Mouse (Mus musculus): ENCODE results near the gene Gm42957. TPM values are rescaled to one million over a fixed set of nuclear protein-coding genes. Genes with fewer than 3 reads are reported as not detected.
A peak's percentile ranks its signal among the peaks of the same experiment; 100 is the strongest.

Gene Gm42957
- total and polyA plus RNA-seq, 3 experiments: 0.08 to 0.11 TPM; not detected in 1

- Histone ChIP-seq H3K27me3 (replicated peaks) (no peaks in the 10 kb centered on the region), H3K79me2 (replicated peaks; ENCODE audit: control insufficient read depth, extremely low read depth, insufficient read depth, poor library complexity, severe bottlenecking) (no peaks in the 10 kb centered on the region), H3K4me2 (ENCODE audit: insufficient read depth, low read depth, poor library complexity, severe bottlenecking) (no peak overlapping the region), H3K4me3 (replicated peaks in 1 of 3; ENCODE audit: low read depth in 2 of 3, low read length in 2 of 3, poor library complexity in 1 of 3) (no peak overlapping the region), H3K9ac (ENCODE audit: insufficient read depth, low read depth) (0 out of 2 replicates have a peak overlapping the region, but pooled peaks have one; percentile 5), H3K9me3 (replicated peaks; ENCODE audit: low read length) (no peaks in the 10 kb centered on the region), H3K4me1 (ENCODE audit: control insufficient read depth in 1 of 2, insufficient read depth in 2 of 2) (peaks cover 11 to 29% of the 10 kb centered on the region in 2 experiments), H3K27ac (ENCODE audit: insufficient read depth, low read depth) (peak overlapping the region; percentile 12; the same call in 1 of the 2 replicates), H3K36me3 (replicated peaks in 1 of 2; ENCODE audit: control insufficient read depth in 1 of 2, insufficient read depth in 1 of 2, low read length in 1 of 2) (peaks cover 10 to 34% of the 10 kb centered on the region in 2 experiments)
- dilution Hi-C loops (cut with MboI; ENCODE audit: extremely low pct_ligation_motif_present, extremely low pct_unique_long_range_greater_than_20kb, low sequenced_read_pairs) (no loop called here), in situ Hi-C loops (cut with MboI; ENCODE audit: low pct_ligation_motif_present, low pct_unique_long_range_greater_than_20kb, low sequenced_read_pairs) (loop anchor here (5.0 kb wide), 1 partner anchor 46 kb away; the partner anchor contains the start of gene Nudt17)
- no peak for TF ChIP-seq MAX (IDR thresholded peaks at IDR 0.05; ENCODE audit: low read length)
- no peak for TF ChIP-seq MXI1 (IDR thresholded peaks at IDR 0.05; ENCODE audit: low read depth, low read length)
- no peak for TF ChIP-seq NELFE (IDR thresholded peaks at IDR 0.05; ENCODE audit: low read depth, low read length)
- no peak for TF ChIP-seq TBP (conservative IDR thresholded peaks at IDR 0.05; ENCODE audit: low read depth, low read length)
- TF ChIP-seq CTCF (conservative IDR thresholded peaks at IDR 0.05 in 1 of 2, IDR thresholded peaks at IDR 0.05 in 1 of 2; ENCODE audit: low read depth in 2 of 2, low read length in 2 of 2): no peak
- TF ChIP-seq CHD2 (IDR thresholded peaks at IDR 0.05; ENCODE audit: low read length): no peak
- no peak for TF ChIP-seq GABPA (IDR thresholded peaks at IDR 0.05; ENCODE audit: insufficient replicate concordance, low read depth, low read length)
- no peak for TF ChIP-seq PAX5 (IDR thresholded peaks at IDR 0.05; ENCODE audit: low read length)
- TF ChIP-seq JUN (IDR thresholded peaks at IDR 0.05; ENCODE audit: insufficient read depth, low read depth, low read length): no peak
- TF ChIP-seq KAT2A (IDR thresholded peaks at IDR 0.05; ENCODE audit: insufficient replicate concordance, low read length): no peak
- no peak for TF ChIP-seq SIN3A (IDR thresholded peaks at IDR 0.05; ENCODE audit: low read length)
- no peak for TF ChIP-seq ETS1 (conservative IDR thresholded peaks at IDR 0.05; ENCODE audit: low read depth, low read length)
- TF ChIP-seq MYC (IDR thresholded peaks at IDR 0.05; ENCODE audit: low read depth, low read length): no peak
- TF ChIP-seq NRF1 (IDR thresholded peaks at IDR 0.05; ENCODE audit: low read depth, low read length): no peak
- TF ChIP-seq HCFC1 (IDR thresholded peaks at IDR 0.05; ENCODE audit: low read depth, low read length): no peak
- no peak for TF ChIP-seq ZMIZ1 (IDR thresholded peaks at IDR 0.05; ENCODE audit: low read depth, low read length)
- no peak for DNase-seq (ENCODE audit: extremely low read depth)
Observed at GRCm38 (mm10) chr3:96660901-96661300, 25.6 kb downstream of the Gm42957 start.

GRCm38 (mm10) chr3:96662731-96663316 lies 27.6 kb downstream of the Gm42957 start:
- no peak overlapping the region for H3K27ac ChIP-seq (ENCODE audit: insufficient read depth, low read depth)
- in situ Hi-C loops (cut with MboI; ENCODE audit: low pct_ligation_motif_present, low pct_unique_long_range_greater_than_20kb, low sequenced_read_pairs) (loop anchor here (5.0 kb wide), 1 partner anchor 44 kb away; the partner anchor contains the start of gene Nudt17), dilution Hi-C loops (cut with MboI; ENCODE audit: extremely low pct_ligation_motif_present, extremely low pct_unique_long_range_greater_than_20kb, low sequenced_read_pairs) (no loop called here)
- TF ChIP-seq ZKSCAN1 (IDR thresholded peaks at IDR 0.05; ENCODE audit: borderline replicate concordance, low read depth, low read length): no peak
- no peak overlapping the region for H3K4me3 ChIP-seq (replicated peaks in 1 of 3; ENCODE audit: low read depth in 2 of 3, low read length in 2 of 3, poor library complexity in 1 of 3)
- no peaks in the 10 kb centered on the region for H3K79me2 ChIP-seq (replicated peaks; ENCODE audit: control insufficient read depth, extremely low read depth, insufficient read depth, poor library complexity, severe bottlenecking)
- no peaks in the 10 kb centered on the region for H3K27me3 ChIP-seq (replicated peaks)
- peaks cover 7 to 14% of the 10 kb centered on the region in 2 experiments for H3K36me3 ChIP-seq (replicated peaks in 1 of 2; ENCODE audit: control insufficient read depth in 1 of 2, insufficient read depth in 1 of 2, low read length in 1 of 2)
- peaks cover 11 to 29% of the 10 kb centered on the region in 2 experiments for H3K4me1 ChIP-seq (ENCODE audit: control insufficient read depth in 1 of 2, insufficient read depth in 2 of 2)
- H3K4me2 ChIP-seq (ENCODE audit: insufficient read depth, low read depth, poor library complexity, severe bottlenecking): no peak overlapping the region
- DNase-seq (ENCODE audit: extremely low read depth): no peak
- H3K9me3 ChIP-seq (replicated peaks; ENCODE audit: low read length): no peaks in the 10 kb centered on the region
- no peak overlapping the region for H3K9ac ChIP-seq (ENCODE audit: insufficient read depth, low read depth)
